Mouse (Mus musculus) adrenal gland, adult (tissue): ENCODE measurements at regions not wholly inside any gene's neighbourhood (a gene's known extent, or its start where the extent isn't known, plus 50 kb on each side); places are given as distances from the start of the nearest gene placed in this dataset.

Source experiments
- DNase-seq, 2 experiments: peaks; one replicate each; pipeline ENCODE4 v3.0.0; 2022 to 2023; ENCODE audit warnings: low spot score in 1 of 2; ENCODE audit not compliant: inconsistent age in 2 of 2

GRCm38 (mm10) chr10:37079535-37079934 lies 59.2 kb downstream of the Marcks start:
- DNase-seq = no peak

GRCm38 (mm10) chr10:37078439-37078838 lies 60.3 kb downstream of the Marcks start:
- peak; percentile 87 to 94 for DNase-seq

DNA sequence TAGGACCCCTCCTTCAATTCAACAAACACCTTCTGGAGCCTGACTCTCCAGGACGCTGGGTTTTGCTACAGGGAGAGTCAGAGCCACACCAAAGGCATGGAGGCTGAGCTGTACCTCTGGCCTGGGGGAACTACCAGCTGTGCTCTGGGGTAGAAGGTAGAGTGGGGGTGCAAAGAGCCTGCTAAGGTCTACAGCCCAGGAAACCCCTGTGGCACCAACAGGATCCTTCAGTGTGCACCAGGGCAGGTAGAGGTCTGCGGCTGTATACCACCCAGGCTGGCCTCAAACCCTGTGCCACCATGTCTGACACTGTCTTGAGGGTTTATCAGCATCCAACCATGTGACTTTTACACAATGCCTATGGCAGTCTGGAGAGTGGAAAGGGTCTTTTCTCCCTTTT lies 61.0 kb downstream of the Marcks start:
- DNase-seq = peak in 1 of 2 experiments; percentile 8

GRCm38 (mm10) chr10:37072834-37073233 lies 65.9 kb downstream of the Marcks start:
- peak; percentile 37 to 91 for DNase-seq

- no peak for DNase-seq
These were observed 66.7 kb downstream of the Marcks start for GRCm38 (mm10) chr10:37072061-37072460.

GRCm38 (mm10) chr10:37071420-37071819 lies 67.3 kb downstream of the Marcks start:
- DNase-seq = no peak
